Comparison of ENCODE assay signal across 7 mouse cellular contexts in the genomic region with DNA sequence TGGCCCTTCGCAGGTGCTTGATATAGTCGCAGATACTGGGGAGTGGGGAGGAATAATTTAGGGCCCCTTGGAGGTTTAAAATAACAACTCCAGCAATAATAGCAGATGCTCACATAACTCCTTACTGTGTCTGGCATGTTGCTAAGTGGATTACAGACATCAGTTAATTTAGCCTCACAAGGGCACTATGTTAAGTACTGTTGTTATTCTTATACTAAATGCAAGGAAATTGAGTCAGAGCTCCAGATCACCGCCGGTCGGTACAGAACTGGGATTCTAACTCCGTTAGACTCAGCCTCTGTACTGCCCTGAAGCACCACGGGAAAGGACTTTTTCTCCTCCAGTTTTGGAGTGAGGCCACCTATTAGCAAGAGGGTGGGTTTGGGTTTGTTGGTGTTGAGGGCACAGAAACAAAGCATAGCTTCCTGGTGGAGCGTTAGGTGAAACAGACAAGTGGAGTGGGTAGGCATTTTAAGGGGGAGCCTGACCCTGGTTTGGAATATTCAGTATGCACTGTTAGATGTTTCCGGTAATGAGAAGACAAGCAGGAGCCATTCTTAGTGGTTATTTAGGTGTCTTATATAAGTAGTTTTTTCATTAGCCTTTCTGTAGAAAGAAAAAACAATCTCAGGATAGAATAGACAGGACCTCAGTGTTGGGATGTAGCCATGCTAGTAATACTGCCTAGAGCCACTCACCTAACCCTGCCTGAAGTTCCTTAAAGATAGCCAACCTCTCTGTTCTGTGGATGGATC. TPM values are rescaled to one million over a fixed set of nuclear protein-coding genes. Genes with fewer than 3 reads are reported as not detected.
DNase-seq lines count a peak whose midpoint lies in the region; ATAC-seq lines count a peak whose summit lies in the region.

No protein-coding gene starts in this region.

- H3K27ac ChIP-seq in heart, embryonic 13.5 days (replicated peaks) = peak overlapping the region; percentile 100
- H3K27ac ChIP-seq in liver, embryonic 11.5 days (ENCODE audit: low read depth, low read length) = peak overlapping the region; percentile 98

- DNase-seq in thymus, postnatal 14 days = peak; percentile 3
- DNase-seq in thymus, postnatal 10 days (ENCODE audit: low spot score in 2 of 2) = no peak
- no peak for DNase-seq in liver, embryonic 11.5 days (ENCODE audit: low spot score)
- DNase-seq in urinary bladder, postnatal 14 days (ENCODE audit: low spot score) = no peak
- no peak for DNase-seq in thymus, postnatal 36 days
- no peak for DNase-seq in spleen, adult 12 weeks (ENCODE audit: low spot score)

- H3K4me3 ChIP-seq in heart, embryonic 13.5 days = peak overlapping the region; percentile 76
- peak overlapping the region; percentile 88 for H3K4me3 ChIP-seq in liver, embryonic 11.5 days (ENCODE audit: low read depth, low read length)

- 44% methylated on average over 9 of the region's 9 CpGs for WGBS in heart, embryonic 13.5 days
- WGBS in liver, embryonic 11.5 days = 70% methylated on average over 9 of the region's 9 CpGs

- ATAC-seq in heart, embryonic 13.5 days (ENCODE audit: extremely low read depth, insufficient number of reproducible peaks, low FRiP score, low TSS enrichment) = no peak
- no peak for ATAC-seq in liver, embryonic 11.5 days (replicated peaks; ENCODE audit: low FRiP score)

- H3K27me3 ChIP-seq in heart, embryonic 13.5 days (replicated peaks) = no peaks in the 10 kb centered on the region
- no peaks in the 10 kb centered on the region for H3K27me3 ChIP-seq in liver, embryonic 11.5 days (replicated peaks; ENCODE audit: control insufficient read depth, insufficient read depth, low read length)

- peak overlapping the region; percentile 99 for H3K9ac ChIP-seq in heart, embryonic 13.5 days
- H3K9ac ChIP-seq in liver, embryonic 11.5 days (ENCODE audit: low read depth, low read length) = peak overlapping the region; percentile 83

- H3K4me2 ChIP-seq in heart, embryonic 13.5 days = peak overlapping the region; percentile 94
- H3K4me2 ChIP-seq in liver, embryonic 11.5 days = peak overlapping the region; percentile 91

- H3K9me3 ChIP-seq in heart, embryonic 13.5 days = no peaks in the 10 kb centered on the region
- H3K9me3 ChIP-seq in liver, embryonic 11.5 days (ENCODE audit: control insufficient read depth, low read length) = no peaks in the 10 kb centered on the region

- peaks cover 8% of the 10 kb centered on the region; the same call in 1 of the 2 replicates for H3K36me3 ChIP-seq in heart, embryonic 13.5 days
- no peaks in the 10 kb centered on the region for H3K36me3 ChIP-seq in liver, embryonic 11.5 days (ENCODE audit: control insufficient read depth, insufficient read depth, low read length)

- peaks cover 59% of the 10 kb centered on the region for H3K4me1 ChIP-seq in heart, embryonic 13.5 days
- peaks cover 57% of the 10 kb centered on the region for H3K4me1 ChIP-seq in liver, embryonic 11.5 days (replicated peaks; ENCODE audit: control insufficient read depth, insufficient read depth, low read length)

RNA-seq across cellular contexts. Expression of gene Anp32a, which starts 4.7 kb away (rescaled TPM):
- 150 and 157 TPM in 2 replicates for polyA plus RNA-seq in heart, embryonic 13.5 days (2015; fragmentation: Nextera tagmentation; extraction: Ambion mirVana)
- polyA plus RNA-seq in liver, embryonic 11.5 days (2014; fragmentation: Nextera tagmentation; extraction: Ambion mirVana) = 107 and 112 TPM in 2 replicates
